Mouse (Mus musculus) urinary bladder, adult 2 months (tissue): Measurements from ENCODE around the gene Ntan1. TPM values are rescaled to one million over a fixed set of nuclear protein-coding genes. Genes with fewer than 3 reads are reported as not detected.
"Not testable (repeated sequence)": the region's sequence is repeated elsewhere in the genome, so short reads cannot be mapped to it uniquely, and the experiment has no call there.

ENCODE experiments used
- DNase-seq: peaks from one replicate; pipeline ENCODE4 v3.0.0; 2022; ENCODE audit warnings: low spot score
- polyA plus RNA-seq: library from polyadenylated mRNA; depleted of rRNA; stranded (reverse); fragments of >200 nt; gene quantifications from 2 replicates; pipeline ENCODE4 v1.2.3, GENCODE M21; 2012; rRNA removed

The Ntan1 gene
- polyA plus RNA-seq, 1 experiment, result 103 TPM

DNA sequence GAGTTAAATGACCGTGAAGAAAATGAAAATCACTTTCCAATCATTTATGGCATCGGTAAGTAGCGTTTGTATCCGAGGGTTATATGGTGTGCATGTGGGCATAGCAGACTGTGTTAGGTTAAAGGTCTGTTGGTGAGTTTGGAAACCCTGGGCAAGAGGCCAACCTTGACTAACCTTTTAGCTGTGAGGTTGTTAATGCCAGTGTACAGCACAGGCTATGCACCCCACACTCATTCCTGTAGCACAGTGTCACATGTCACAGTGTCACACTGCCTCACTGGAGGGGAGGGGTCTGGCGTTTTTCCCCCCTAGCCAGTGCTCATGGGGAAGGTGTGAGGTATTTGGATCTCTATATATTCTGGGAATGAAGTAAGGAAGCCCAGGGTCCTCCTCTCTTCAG lies 13.0 kb downstream of the Ntan1 start:
- DNase-seq, result peak; percentile 9

DNA sequence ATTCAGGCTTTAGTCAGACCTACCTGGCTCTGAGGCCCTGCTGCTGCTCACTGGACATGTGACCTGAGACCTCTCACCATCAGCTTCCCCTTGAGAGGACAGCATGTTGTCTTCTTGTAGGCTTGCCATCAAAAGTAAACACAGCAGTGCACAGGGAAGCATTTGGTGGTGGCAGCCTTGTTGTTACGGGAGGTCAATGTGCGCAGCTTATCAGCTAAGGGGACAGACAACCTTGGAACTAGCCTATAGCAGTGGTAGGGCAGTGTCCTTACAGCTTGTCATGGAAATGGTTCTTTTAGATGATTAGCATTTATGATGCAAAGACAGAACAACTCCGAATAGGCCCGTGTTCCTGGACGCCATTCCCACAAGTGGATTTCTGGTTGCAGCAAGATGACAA lies 15.7 kb downstream of the Ntan1 start:
- DNase-seq, result no peak

DNA sequence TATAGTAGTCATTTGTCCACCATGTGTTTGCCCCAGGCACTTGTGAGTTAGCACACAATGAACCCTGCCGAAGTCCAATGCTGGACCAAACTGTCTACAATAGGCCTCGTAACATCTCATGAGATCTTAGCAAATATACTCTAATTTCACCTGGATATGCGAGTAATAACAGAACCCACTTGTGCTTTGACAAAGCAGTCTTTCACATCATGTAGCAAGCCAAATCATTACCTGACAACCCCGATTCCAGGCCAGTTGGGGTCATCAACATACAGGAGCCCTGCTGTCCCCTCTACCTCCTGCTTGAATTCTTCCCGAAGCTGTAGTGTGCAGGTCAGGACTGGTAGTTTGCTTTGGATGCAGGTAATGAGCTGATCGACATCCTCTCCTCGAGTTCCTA lies 21.4 kb downstream of the Ntan1 start:
- no peak for DNase-seq

DNA sequence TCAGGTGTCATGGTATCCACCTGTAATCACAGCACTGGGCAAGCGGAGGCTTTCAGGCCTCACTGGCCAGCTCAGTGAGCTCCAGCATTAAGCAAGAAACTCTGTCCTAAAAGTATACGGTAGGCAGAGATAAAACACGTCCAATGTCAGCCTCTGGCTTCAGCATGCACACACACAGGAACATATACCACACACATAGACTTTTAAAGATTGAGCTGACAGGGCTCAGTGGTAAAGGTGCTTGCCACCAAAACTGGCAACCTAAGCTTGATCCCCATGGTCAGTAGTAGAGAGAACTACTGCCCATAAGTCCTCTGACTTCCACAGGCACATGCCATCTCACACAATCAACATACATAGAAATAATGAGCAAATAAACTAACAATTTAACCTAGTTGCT lies 22.3 kb downstream of the Ntan1 start:
- DNase-seq, result no peak

DNA sequence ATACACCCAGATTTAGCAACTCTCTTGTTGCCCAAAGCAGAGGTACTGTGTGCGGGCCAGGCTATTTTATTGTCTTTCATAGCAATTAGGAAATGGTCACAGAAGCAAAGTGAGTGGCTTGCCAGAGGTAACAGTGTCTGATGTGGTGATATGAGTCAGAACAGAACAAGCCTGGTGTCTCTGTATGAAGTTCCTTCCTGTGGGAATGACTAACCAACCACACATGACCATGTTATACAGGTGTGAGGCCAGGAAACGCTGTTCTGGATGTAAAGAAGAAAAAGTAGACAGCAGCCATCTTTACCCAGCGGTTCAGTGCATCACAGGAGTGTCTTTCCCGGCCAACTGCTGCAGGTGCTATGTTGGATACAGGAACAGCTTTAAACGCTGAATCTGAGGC lies 26.4 kb downstream of the Ntan1 start:
- no peak for DNase-seq

DNA sequence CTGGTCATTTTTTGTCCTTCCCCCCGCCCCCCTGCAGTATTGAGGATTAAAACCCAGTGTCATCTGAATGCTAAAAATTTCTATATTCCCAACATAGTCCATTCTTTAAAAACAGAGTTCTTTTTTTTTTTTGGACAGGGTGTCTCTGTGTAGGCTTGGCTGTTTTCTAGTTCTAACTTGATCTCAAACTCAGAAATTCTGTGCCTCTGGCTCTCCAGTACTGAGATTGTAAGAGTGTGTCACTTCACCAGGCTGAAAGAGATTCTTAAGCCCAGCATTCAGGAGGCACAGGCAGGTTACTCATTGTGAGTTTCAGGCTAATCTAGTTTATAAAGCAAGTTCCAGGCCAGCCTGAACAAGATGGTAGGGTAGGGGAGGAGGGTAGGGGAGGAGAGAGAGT lies 28.0 kb downstream of the Ntan1 start:
- no peak for DNase-seq

DNA sequence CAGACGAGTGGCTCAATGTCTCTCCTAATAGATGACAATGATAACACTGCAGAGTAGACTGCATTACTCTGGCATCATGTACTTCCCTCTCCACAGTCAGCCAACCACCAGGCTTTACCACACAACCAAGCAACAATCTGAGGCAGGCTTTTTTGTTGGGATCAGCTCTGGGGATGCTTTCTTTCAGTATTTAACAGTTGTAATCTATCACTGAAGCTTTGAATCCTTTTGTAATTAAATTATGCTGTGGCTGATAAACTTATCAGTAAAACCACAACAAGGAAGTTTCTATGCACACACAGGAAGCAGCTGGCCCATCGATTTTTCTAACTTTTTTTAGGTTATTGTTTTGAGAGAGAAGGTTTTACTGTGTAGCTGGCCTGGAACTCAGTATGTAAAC lies 29.7 kb downstream of the Ntan1 start:
- no peak for DNase-seq

DNA sequence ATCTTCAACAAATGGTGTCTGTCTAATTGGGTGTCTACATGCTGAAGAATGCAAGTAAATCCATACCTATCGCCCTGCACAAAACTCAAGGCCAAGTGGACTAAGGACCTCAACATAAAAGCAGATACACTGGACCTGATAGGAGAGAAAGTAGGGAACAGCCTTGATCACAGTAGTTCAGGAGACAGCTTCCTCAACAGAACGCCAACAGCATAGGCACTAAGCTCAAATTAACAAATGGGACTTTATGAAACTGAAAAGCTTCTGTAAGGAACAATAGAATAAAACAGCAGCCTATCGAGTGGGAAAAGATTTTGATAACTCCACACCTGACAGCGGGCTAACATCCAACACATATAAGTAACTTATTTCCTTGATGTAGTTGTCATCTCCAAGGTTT lies 32.8 kb downstream of the Ntan1 start:
- DNase-seq, result no peak

DNA sequence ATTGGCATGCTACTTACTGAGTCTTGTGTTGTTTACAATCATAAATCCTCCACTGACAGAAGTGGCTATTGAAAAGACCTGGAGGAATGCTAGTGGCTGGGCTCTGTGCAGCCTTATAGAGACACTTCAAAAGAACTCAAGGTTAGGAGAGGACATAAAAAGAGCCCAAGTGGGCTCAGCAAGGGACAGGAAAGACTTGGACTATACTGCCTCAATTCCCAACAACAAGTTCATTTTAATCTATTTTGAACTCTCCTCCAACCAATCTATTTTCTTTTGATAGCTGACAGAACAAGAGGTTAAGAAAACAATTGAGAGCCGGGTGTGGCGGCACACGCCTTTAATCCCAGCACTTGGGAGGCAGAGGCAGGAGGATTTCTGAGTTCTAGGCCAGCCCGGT lies 35.2 kb downstream of the Ntan1 start:
- DNase-seq, result no peak

DNA sequence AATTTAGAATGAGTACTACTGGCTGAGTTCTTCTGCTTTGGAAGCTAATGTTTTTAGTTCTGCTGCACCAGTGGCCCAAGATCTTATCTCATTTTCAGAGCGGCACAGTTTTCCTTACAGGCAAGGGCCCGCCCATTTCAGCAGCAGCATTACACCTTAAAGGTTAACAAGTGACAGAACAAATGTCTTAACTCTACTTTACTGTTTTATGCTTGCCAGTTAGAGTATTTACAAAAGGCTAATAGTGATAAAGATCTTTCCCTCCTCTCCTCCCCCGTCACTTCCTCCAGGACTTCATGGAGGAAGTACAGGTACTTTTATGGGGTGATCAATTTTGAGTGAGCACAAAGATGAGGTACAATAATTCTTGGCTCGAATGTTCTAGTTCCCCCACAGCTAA lies 47.4 kb downstream of the Ntan1 start:
- DNase-seq, result no peak

DNA sequence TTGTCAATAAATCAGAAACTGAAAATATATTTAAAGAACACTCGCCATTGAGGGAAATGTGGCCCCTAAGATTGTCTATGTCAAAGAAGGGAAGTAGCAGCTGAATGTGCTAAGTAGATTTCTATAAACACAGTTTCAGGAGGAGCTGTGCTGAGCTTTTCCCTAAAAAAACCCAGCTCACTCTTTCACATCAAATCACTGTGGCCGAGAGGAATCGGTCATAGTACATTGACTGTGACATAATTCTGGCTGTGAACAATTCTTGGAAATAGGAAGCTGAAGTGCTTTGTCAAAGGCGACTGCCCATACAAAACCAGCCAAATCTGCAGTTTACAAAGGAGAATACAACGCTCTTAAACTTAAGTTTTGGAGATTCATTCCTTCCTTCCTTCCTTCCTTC lies 48.0 kb downstream of the Ntan1 start:
- DNase-seq, result no peak

DNA sequence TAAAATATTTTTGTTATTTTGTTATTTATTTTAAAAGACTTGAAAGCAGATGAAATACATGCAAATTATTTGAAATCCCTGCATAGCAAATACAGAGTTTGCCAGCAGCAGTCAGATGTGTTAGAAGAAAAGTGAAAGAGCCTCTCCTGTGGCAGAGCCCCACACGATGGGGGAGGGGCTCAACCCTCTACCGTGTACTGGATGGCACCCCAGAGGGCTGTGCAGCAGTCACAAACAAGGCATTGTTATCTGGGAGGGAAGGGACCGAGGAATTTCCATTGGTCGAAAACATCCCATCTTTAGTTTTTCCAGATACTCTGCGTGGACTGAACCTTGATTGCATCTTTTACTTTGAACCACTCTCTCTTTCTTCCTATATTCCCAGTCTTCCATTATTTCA lies 48.8 kb downstream of the Ntan1 start:
- not testable (repeated sequence) for DNase-seq

DNA sequence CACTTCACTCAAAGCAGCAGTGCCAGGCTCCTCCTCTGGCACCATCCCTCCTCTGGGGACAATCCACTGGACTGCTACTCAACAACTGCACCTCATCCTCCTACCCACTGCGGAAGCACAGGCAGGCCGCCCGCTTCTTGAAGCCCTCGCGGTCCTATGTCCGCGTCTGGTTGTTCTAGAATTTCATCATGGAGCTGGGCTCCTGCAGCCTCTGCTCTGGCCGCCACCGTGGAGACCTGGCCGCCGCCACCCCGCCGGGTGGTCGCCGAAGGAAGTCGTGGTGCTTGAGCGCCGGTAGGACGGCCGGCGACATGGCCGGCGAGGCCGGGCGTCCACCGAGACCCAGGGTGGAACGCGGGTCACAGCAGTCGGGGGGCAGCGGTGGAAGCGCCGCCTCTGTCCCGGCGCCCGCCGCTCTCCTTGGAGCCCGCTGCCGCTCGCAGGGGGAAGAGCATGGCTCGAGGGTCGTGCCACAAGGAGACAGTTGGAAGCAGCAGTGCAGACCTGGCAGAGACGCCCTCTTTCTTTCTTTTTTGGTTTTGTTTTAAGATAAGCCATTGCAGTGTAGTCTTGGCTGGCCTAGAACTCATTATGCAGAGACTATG lies 49.4 kb downstream of the Ntan1 start:
- no peak for DNase-seq

DNA sequence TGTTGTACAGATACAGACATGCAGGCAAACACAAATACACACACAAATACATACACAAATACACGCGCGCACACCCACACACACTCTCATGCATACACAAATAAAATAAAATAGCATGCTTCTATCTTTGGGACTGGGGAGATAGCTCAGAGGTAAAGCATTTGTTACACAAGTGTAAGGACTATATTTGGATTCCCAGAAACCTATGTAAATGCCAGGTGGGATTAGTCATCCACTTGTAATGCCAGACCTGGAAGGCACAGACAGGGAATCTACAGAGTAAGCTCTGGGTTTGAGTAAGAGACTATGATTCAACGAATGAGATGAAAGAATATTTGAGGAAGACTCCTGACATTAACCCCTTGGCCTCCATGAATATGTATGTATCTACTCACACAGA lies 56.8 kb downstream of the Ntan1 start:
- DNase-seq, result no peak

DNA sequence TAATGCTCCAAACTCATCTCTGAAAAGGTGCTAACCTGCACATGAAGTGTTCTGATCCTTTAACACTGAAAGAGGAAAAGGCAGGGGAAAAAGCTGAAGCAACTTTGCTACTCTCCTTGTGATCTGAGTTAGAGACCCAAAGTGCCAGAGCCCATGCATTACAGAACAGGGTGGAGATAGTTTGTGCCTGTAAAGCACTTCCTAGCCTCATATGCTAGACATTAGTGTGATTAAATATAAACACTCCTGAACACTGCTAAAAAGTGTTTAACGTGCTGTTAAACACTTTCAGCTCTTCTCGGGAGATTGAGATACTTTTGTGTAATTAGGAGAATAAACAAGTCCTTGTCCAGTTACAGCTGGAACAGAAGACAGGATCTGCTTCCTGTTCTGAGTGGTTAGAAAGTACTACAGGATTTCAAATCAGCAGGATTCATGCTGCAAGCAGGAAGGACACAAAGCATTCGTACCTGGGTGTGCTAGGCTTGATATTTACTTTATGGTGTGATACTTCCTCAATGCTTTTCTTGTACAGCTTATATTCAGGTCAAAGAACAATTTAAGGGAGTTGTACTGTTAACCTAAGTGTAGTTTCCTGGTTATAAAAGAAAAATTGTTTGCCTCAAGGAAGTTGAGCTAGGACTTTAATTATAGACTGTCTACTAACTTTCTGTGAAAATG lies 64.6 kb downstream of the Ntan1 start:
- no peak for DNase-seq

Other genes starting within 250 kb of the Ntan1 start
- gene Parn, start 150.7 kb upstream of the Ntan1 start, polyA plus RNA-seq, result 21.4 and 25.4 TPM in 2 replicates
- 48.4 and 55.7 TPM in 2 replicates for gene Bfar, start 147.0 kb upstream of the Ntan1 start, polyA plus RNA-seq
- 2.6 and 2.9 TPM in 2 replicates for gene 3110001I22Rik, start 146.9 kb upstream of the Ntan1 start, polyA plus RNA-seq
- gene Pla2g10, start 87.9 kb upstream of the Ntan1 start, polyA plus RNA-seq, result not detected in 2 replicates
- gene Rrn3, start 38.1 kb upstream of the Ntan1 start, polyA plus RNA-seq, result 21.9 and 24.7 TPM in 2 replicates
- 80.6 and 108 TPM in 2 replicates for gene Pdxdc1, start 84.3 kb downstream of the Ntan1 start, polyA plus RNA-seq
- 3.9 TPM in 2 replicates for gene Mpv17l, start 84.3 kb downstream of the Ntan1 start, polyA plus RNA-seq
- 0.17 and 0.25 TPM in 2 replicates for gene 2900011O08Rik, start 167.8 kb downstream of the Ntan1 start, polyA plus RNA-seq
- gene Ifitm7, start 168.0 kb downstream of the Ntan1 start, polyA plus RNA-seq, result not detected in 2 replicates